Mouse (Mus musculus): ENCODE data around the gene Usp22.
"Not testable (repeated sequence)": the region's sequence is repeated elsewhere in the genome, so short reads cannot be mapped to it uniquely, and the experiment has no call there.

The Usp22 gene

GRCm38 (mm10) chr11:61143564-61144469 is 31.0 kb downstream of the Usp22 start:
- no peak for DNase-seq (ENCODE audit: low read depth, low spot score)

- no peak for DNase-seq (ENCODE audit: low read depth, low spot score)
Measured at GRCm38 (mm10) chr11:61142941-61143530, 31.8 kb downstream of the Usp22 start.

- DNase-seq (ENCODE audit: low read depth, low spot score): no peak
Measured at GRCm38 (mm10) chr11:61142262-61142661, 32.6 kb downstream of the Usp22 start.

- DNase-seq (ENCODE audit: low read depth, low spot score): no peak
Measured at GRCm38 (mm10) chr11:61141693-61142092, 33.2 kb downstream of the Usp22 start.

- no peak for DNase-seq (ENCODE audit: low read depth, low spot score)
Measured at GRCm38 (mm10) chr11:61132943-61133342, 41.9 kb downstream of the Usp22 start.

GRCm38 (mm10) chr11:61130646-61131045 is 44.2 kb downstream of the Usp22 start:
- not testable (repeated sequence) for DNase-seq (ENCODE audit: low read depth, low spot score)

GRCm38 (mm10) chr11:61129305-61129704 is 45.5 kb downstream of the Usp22 start:
- no peak for DNase-seq (ENCODE audit: low read depth, low spot score)

GRCm38 (mm10) chr11:61127421-61128055 is 47.3 kb downstream of the Usp22 start:
- no peak for DNase-seq (ENCODE audit: low read depth, low spot score)

GRCm38 (mm10) chr11:61126606-61127355 is 48.1 kb downstream of the Usp22 start, which contains the start of gene Tnfrsf13b:
TSS of gene Tnfrsf13b (plus strand) at chr11:61126755.
- DNase-seq (ENCODE audit: low read depth, low spot score): no peak

GRCm38 (mm10) chr11:61125970-61126369 is 48.9 kb downstream of the Usp22 start:
- no peak for DNase-seq (ENCODE audit: low read depth, low spot score)

GRCm38 (mm10) chr11:61123886-61124285 is 51.0 kb downstream of the Usp22 start:
- no peak for DNase-seq (ENCODE audit: low read depth, low spot score)

GRCm38 (mm10) chr11:61122769-61123288 is 52.0 kb downstream of the Usp22 start:
- no peak for DNase-seq (ENCODE audit: low read depth, low spot score)

- DNase-seq (ENCODE audit: low read depth, low spot score): no peak
Measured at GRCm38 (mm10) chr11:61122283-61122768, 52.5 kb downstream of the Usp22 start.

- no peak for DNase-seq (ENCODE audit: low read depth, low spot score)
Measured at GRCm38 (mm10) chr11:61119996-61120583, 54.8 kb downstream of the Usp22 start.

GRCm38 (mm10) chr11:61116226-61116625 is 58.6 kb downstream of the Usp22 start:
- no peak for DNase-seq (ENCODE audit: low read depth, low spot score)

GRCm38 (mm10) chr11:61112323-61112995 is 62.4 kb downstream of the Usp22 start:
- no peak for DNase-seq (ENCODE audit: low read depth, low spot score)

GRCm38 (mm10) chr11:61111472-61111871 is 63.4 kb downstream of the Usp22 start:
- DNase-seq (ENCODE audit: low read depth, low spot score): no peak

GRCm38 (mm10) chr11:61110928-61111327 is 63.9 kb downstream of the Usp22 start:
- no peak for DNase-seq (ENCODE audit: low read depth, low spot score)

GRCm38 (mm10) chr11:61110113-61110512 is 64.7 kb downstream of the Usp22 start:
- DNase-seq (ENCODE audit: low read depth, low spot score): no peak

GRCm38 (mm10) chr11:61109707-61110106 is 65.1 kb downstream of the Usp22 start:
- DNase-seq (ENCODE audit: low read depth, low spot score): no peak

Measured in telencephalon, adult 2 months (tissue).